Mouse (Mus musculus): ENCODE data around the gene Hmg20a. TPM values are rescaled to one million over a fixed set of nuclear protein-coding genes. Genes with fewer than 3 reads are reported as not detected.
A peak's percentile ranks its signal among the peaks of the same experiment; 100 is the strongest.
"Not testable (repeated sequence)": the region's sequence is repeated elsewhere in the genome, so short reads cannot be mapped to it uniquely, and the experiment has no call there.

The Hmg20a gene
- polyA plus RNA-seq, 1 experiment from 2014 or later: 64.0 TPM

GRCm38 (mm10) chr9:56415935-56416607, 2.3 kb upstream of the Hmg20a start:
- Histone ChIP-seq H3K9ac (no peak overlapping the region), H3K4me3 (replicated peaks) (peak overlapping the region; percentile 91), H3K4me1 (peaks cover 34% of the 10 kb centered on the region), H3K27me3 (no peaks in the 10 kb centered on the region), H3K9me3 (replicated peaks) (no peaks in the 10 kb centered on the region), H3K27ac (no peak overlapping the region), H3K36me3 (no peaks in the 10 kb centered on the region), H3K4me2 (peak overlapping the region; percentile 70)
- WGBS: 40% methylated on average over 4 of the region's 4 CpGs
- ATAC-seq (replicated peaks; ENCODE audit: low FRiP score): no peak

GRCm38 (mm10) chr9:56417415-56417947, 928 bp upstream of the Hmg20a start:
- H3K4me2 ChIP-seq: peak overlapping the region; percentile 70
- peak overlapping the region; percentile 96 for H3K27ac ChIP-seq
- no peaks in the 10 kb centered on the region for H3K27me3 ChIP-seq
- H3K36me3 ChIP-seq: no peaks in the 10 kb centered on the region
- WGBS: under 1% methylated on average over 40 of the region's 40 CpGs
- peak overlapping the region; percentile 91 for H3K4me3 ChIP-seq (replicated peaks)
- H3K9me3 ChIP-seq (replicated peaks): no peaks in the 10 kb centered on the region
- ATAC-seq (replicated peaks; ENCODE audit: low FRiP score): peak; percentile 76
- peak overlapping the region; percentile 92 for H3K9ac ChIP-seq
- peaks cover 41% of the 10 kb centered on the region for H3K4me1 ChIP-seq

- WGBS: under 1% methylated on average over 11 of the region's 11 CpGs
- Histone ChIP-seq H3K4me2 (peak overlapping the region; percentile 70), H3K27ac (peak overlapping the region; percentile 96), H3K27me3 (no peaks in the 10 kb centered on the region), H3K36me3 (no peaks in the 10 kb centered on the region), H3K9ac (peak overlapping the region; percentile 59), H3K4me1 (peaks cover 43% of the 10 kb centered on the region), H3K4me3 (replicated peaks) (peak overlapping the region; percentile 91), H3K9me3 (replicated peaks) (no peaks in the 10 kb centered on the region)
- peak; percentile 27; the same call in 1 of the 2 replicates for ATAC-seq (replicated peaks; ENCODE audit: low FRiP score)
Observed at GRCm38 (mm10) chr9:56418738-56419239, 380 bp downstream of the Hmg20a start.

- 98% methylated on average over 1 of the region's 1 CpGs for WGBS
- peak overlapping the region; percentile 13; the same call in 1 of the 2 replicates for H3K4me2 ChIP-seq
Observed at GRCm38 (mm10) chr9:56420236-56420635, 1.8 kb downstream of the Hmg20a start.

GRCm38 (mm10) chr9:56420892-56421601, 2.6 kb downstream of the Hmg20a start:
- no peak overlapping the region for H3K9ac ChIP-seq
- no peak overlapping the region for H3K4me2 ChIP-seq
- ATAC-seq (replicated peaks; ENCODE audit: low FRiP score): no peak
- no peak overlapping the region for H3K4me3 ChIP-seq (replicated peaks)
- no peak overlapping the region for H3K27ac ChIP-seq
- no peaks in the 10 kb centered on the region for H3K9me3 ChIP-seq (replicated peaks)
- H3K4me1 ChIP-seq: peaks cover 42% of the 10 kb centered on the region
- 0 out of 2 replicates have a peak, but pooled peaks cover 3% of the 10 kb centered on the region for H3K36me3 ChIP-seq
- 83% methylated on average over 9 of the region's 9 CpGs for WGBS
- no peaks in the 10 kb centered on the region for H3K27me3 ChIP-seq

More at GRCm38 (mm10) chr9:56420236-56420635, 1.8 kb downstream of the Hmg20a start:
- no peak overlapping the region for H3K9ac ChIP-seq
- no peaks in the 10 kb centered on the region for H3K27me3 ChIP-seq
- 0 out of 2 replicates have a peak, but pooled peaks cover 3% of the 10 kb centered on the region for H3K36me3 ChIP-seq
- H3K27ac ChIP-seq: no peak overlapping the region
- H3K4me1 ChIP-seq: peaks cover 46% of the 10 kb centered on the region
- ATAC-seq (replicated peaks; ENCODE audit: low FRiP score): no peak
- no peaks in the 10 kb centered on the region for H3K9me3 ChIP-seq (replicated peaks)
- no peak overlapping the region for H3K4me3 ChIP-seq (replicated peaks)

GRCm38 (mm10) chr9:56421991-56422390, 3.6 kb downstream of the Hmg20a start:
- H3K9ac ChIP-seq: no peak overlapping the region
- ATAC-seq (replicated peaks; ENCODE audit: low FRiP score): no peak
- no peak overlapping the region for H3K4me3 ChIP-seq (replicated peaks)
- no peak overlapping the region for H3K27ac ChIP-seq
- H3K27me3 ChIP-seq: no peaks in the 10 kb centered on the region
- H3K4me2 ChIP-seq: no peak overlapping the region
- 73% methylated on average over 5 of the region's 5 CpGs for WGBS
- H3K36me3 ChIP-seq: 0 out of 2 replicates have a peak, but pooled peaks cover 3% of the 10 kb centered on the region
- peaks cover 35% of the 10 kb centered on the region for H3K4me1 ChIP-seq
- no peaks in the 10 kb centered on the region for H3K9me3 ChIP-seq (replicated peaks)

GRCm38 (mm10) chr9:56424861-56425260, 6.5 kb downstream of the Hmg20a start:
- H3K27me3 ChIP-seq: no peaks in the 10 kb centered on the region
- no peak overlapping the region for H3K4me2 ChIP-seq
- 82% methylated on average over 4 of the region's 4 CpGs for WGBS
- H3K9ac ChIP-seq: no peak overlapping the region
- H3K4me3 ChIP-seq (replicated peaks): no peak overlapping the region
- 0 out of 2 replicates have a peak, but pooled peaks cover 3% of the 10 kb centered on the region for H3K36me3 ChIP-seq
- peaks cover 28% of the 10 kb centered on the region for H3K4me1 ChIP-seq
- H3K27ac ChIP-seq: no peak overlapping the region
- ATAC-seq (replicated peaks; ENCODE audit: low FRiP score): no peak
- H3K9me3 ChIP-seq (replicated peaks): no peaks in the 10 kb centered on the region

GRCm38 (mm10) chr9:56435821-56436526, 17.6 kb downstream of the Hmg20a start:
- Histone ChIP-seq H3K9ac (no peak overlapping the region), H3K4me1 (no peaks in the 10 kb centered on the region), H3K27me3 (no peaks in the 10 kb centered on the region), H3K4me3 (replicated peaks) (no peak overlapping the region), H3K9me3 (replicated peaks) (no peaks in the 10 kb centered on the region), H3K4me2 (no peak overlapping the region), H3K36me3 (no peaks in the 10 kb centered on the region), H3K27ac (no peak overlapping the region)
- 85% methylated on average over 5 of the region's 5 CpGs for WGBS
- ATAC-seq (replicated peaks; ENCODE audit: low FRiP score): no peak

GRCm38 (mm10) chr9:56437300-56437892, 19.0 kb downstream of the Hmg20a start:
- H3K9me3 ChIP-seq (replicated peaks); H3K27ac ChIP-seq; H3K36me3 ChIP-seq; H3K9ac ChIP-seq; H3K4me2 ChIP-seq; ATAC-seq (replicated peaks; ENCODE audit: low FRiP score); H3K4me1 ChIP-seq; H3K4me3 ChIP-seq (replicated peaks); H3K27me3 ChIP-seq: not testable (repeated sequence)
- 89% methylated on average over 29 of the region's 29 CpGs for WGBS

- no peaks in the 10 kb centered on the region for H3K9me3 ChIP-seq (replicated peaks)
- peaks cover 4% of the 10 kb centered on the region; the same call in 1 of the 2 replicates for H3K4me1 ChIP-seq
- WGBS: 59% methylated on average over 7 of the region's 7 CpGs
- no peak overlapping the region for H3K27ac ChIP-seq
- no peak overlapping the region for H3K4me3 ChIP-seq (replicated peaks)
- H3K27me3 ChIP-seq: no peaks in the 10 kb centered on the region
- H3K9ac ChIP-seq: no peak overlapping the region
- ATAC-seq (replicated peaks; ENCODE audit: low FRiP score): no peak
- no peaks in the 10 kb centered on the region for H3K36me3 ChIP-seq
- no peak overlapping the region for H3K4me2 ChIP-seq
Observed at GRCm38 (mm10) chr9:56439699-56440098, 21.3 kb downstream of the Hmg20a start.

GRCm38 (mm10) chr9:56451570-56451969, 33.2 kb downstream of the Hmg20a start:
- no peaks in the 10 kb centered on the region for H3K4me1 ChIP-seq
- no peak overlapping the region for H3K9ac ChIP-seq
- H3K4me2 ChIP-seq: no peak overlapping the region
- H3K36me3 ChIP-seq: peaks cover 13% of the 10 kb centered on the region; the same call in 1 of the 2 replicates
- no peak overlapping the region for H3K4me3 ChIP-seq (replicated peaks)
- no peaks in the 10 kb centered on the region for H3K27me3 ChIP-seq
- no peak overlapping the region for H3K27ac ChIP-seq
- WGBS: 83% methylated on average over 6 of the region's 6 CpGs
- H3K9me3 ChIP-seq (replicated peaks): no peaks in the 10 kb centered on the region
- ATAC-seq (replicated peaks; ENCODE audit: low FRiP score): no peak

Measured in kidney, embryonic 15.5 days (tissue).